Mouse (Mus musculus) induced T-regulatory cell, adult 2 months (primary cell): ENCODE data around the gene Psmd3.
"Not testable (repeated sequence)": the region's sequence is repeated elsewhere in the genome, so short reads cannot be mapped to it uniquely, and the experiment has no call there.

Source experiments
- DNase-seq: peaks from one replicate; pipeline ENCODE4 v3.0.0-alpha.2; 2012; ENCODE audit warnings: low read depth

Psmd3 gene

GRCm38 (mm10) chr11:98720756-98721155 lies 38.4 kb downstream of the Psmd3 start:
- DNase-seq, result no peak

- DNase-seq, result no peak
Observed at GRCm38 (mm10) chr11:98721458-98722226, 39.3 kb downstream of the Psmd3 start.

- DNase-seq, result no peak
Observed at GRCm38 (mm10) chr11:98723098-98723497, 40.7 kb downstream of the Psmd3 start.

GRCm38 (mm10) chr11:98725926-98726506 lies 43.7 kb downstream of the Psmd3 start:
- DNase-seq, result no peak

GRCm38 (mm10) chr11:98729119-98729588 lies 46.8 kb downstream of the Psmd3 start, which contains the start of gene Med24:
Med24 (minus strand) TSS chr11:98729435.
- DNase-seq, result peak; percentile 94

- no peak for DNase-seq
Observed at GRCm38 (mm10) chr11:98730727-98731126, 48.4 kb downstream of the Psmd3 start.

- no peak for DNase-seq
Observed at GRCm38 (mm10) chr11:98731134-98731533, 48.8 kb downstream of the Psmd3 start.

- peak; percentile 50 for DNase-seq
Observed at GRCm38 (mm10) chr11:98734020-98734419, 51.7 kb downstream of the Psmd3 start.

- DNase-seq, result no peak
Observed at GRCm38 (mm10) chr11:98735111-98735510, 52.8 kb downstream of the Psmd3 start.

- DNase-seq, result no peak
Observed at GRCm38 (mm10) chr11:98736176-98736575, 53.8 kb downstream of the Psmd3 start.

GRCm38 (mm10) chr11:98737220-98737619 lies 54.9 kb downstream of the Psmd3 start:
- DNase-seq, result not testable (repeated sequence)

GRCm38 (mm10) chr11:98738428-98738911 lies 56.1 kb downstream of the Psmd3 start:
- no peak for DNase-seq

GRCm38 (mm10) chr11:98738925-98739324 lies 56.6 kb downstream of the Psmd3 start:
- no peak for DNase-seq

GRCm38 (mm10) chr11:98740026-98740392 lies 57.7 kb downstream of the Psmd3 start:
- no peak for DNase-seq

GRCm38 (mm10) chr11:98740393-98741050 lies 58.2 kb downstream of the Psmd3 start, which contains the start of gene Thra:
Thra (plus strand) TSS chr11:98740638.
- peak; percentile 61 for DNase-seq

- peak; percentile 48 for DNase-seq
Observed at GRCm38 (mm10) chr11:98741051-98741620, 58.8 kb downstream of the Psmd3 start.

GRCm38 (mm10) chr11:98741622-98742396 lies 59.5 kb downstream of the Psmd3 start:
- DNase-seq, result peak; percentile 79

GRCm38 (mm10) chr11:98742397-98743291 lies 60.3 kb downstream of the Psmd3 start:
- peak; percentile 24 for DNase-seq

GRCm38 (mm10) chr11:98743655-98744345 lies 61.4 kb downstream of the Psmd3 start:
- no peak for DNase-seq
